Mouse (Mus musculus) embryonic facial prominence, embryonic 13.5 days (tissue): ENCODE measurements at regions not wholly inside any gene's neighbourhood (a gene's known extent, or its start where the extent isn't known, plus 50 kb on each side); places are given as distances from the start of the nearest gene placed in this dataset.

Experiments used
- ATAC-seq: fragments of 200-750 bp; cut with Nextera tagmentation; 2 replicates; pipeline ENCODE4 v1.8.0; 2017; ENCODE audit warnings: low read depth; ENCODE audit not compliant: insufficient number of reproducible peaks, insufficient read depth, low FRiP score, low TSS enrichment
- H3K27ac ChIP-seq: fragments of 300-500 bp; sonication (generic); 2 replicates; pipeline ENCODE4 v1.5.1; 2015; ENCODE audit warnings: moderate library complexity, mild to moderate bottlenecking, inconsistent platforms
- H3K27me3 ChIP-seq: fragments of 300-500 bp; sonication (generic); 2 replicates; pipeline ENCODE4 v1.6.1; 2015; ENCODE audit warnings: mild to moderate bottlenecking, inconsistent platforms
- H3K36me3 ChIP-seq: fragments of 300-500 bp; sonication (generic); 2 replicates; pipeline ENCODE4 v1.6.1; 2015; ENCODE audit warnings: mild to moderate bottlenecking, inconsistent platforms
- H3K4me1 ChIP-seq: fragments of 300-500 bp; sonication (generic); 2 replicates; pipeline ENCODE4 v1.6.1; 2015; ENCODE audit warnings: inconsistent platforms
- H3K4me2 ChIP-seq: fragments of 300-500 bp; sonication (generic); 2 replicates; pipeline ENCODE4 v1.6.1; 2015; ENCODE audit warnings: moderate library complexity, mild to moderate bottlenecking, inconsistent platforms
- H3K4me3 ChIP-seq: fragments of 300-500 bp; sonication (generic); 2 replicates; pipeline ENCODE4 v1.5.1; 2015; ENCODE audit warnings: mild to moderate bottlenecking, inconsistent platforms
- H3K9ac ChIP-seq: fragments of 300-500 bp; sonication (generic); 2 replicates; pipeline ENCODE4 v1.6.1; 2015; ENCODE audit warnings: mild to moderate bottlenecking, inconsistent platforms
- H3K9me3 ChIP-seq: fragments of 300-500 bp; sonication (generic); 2 replicates; pipeline ENCODE4 v1.6.1; 2016; ENCODE audit warnings: inconsistent platforms
- WGBS: fragments of 180-500 bp; shearing (Covaris S2); methylation state at CpG from one replicate; pipeline ENCODE4 v1.1.7; 2015; ENCODE audit warnings: mixed read lengths; 5-methylcytosine and 5-hydroxymethylcytosine counted together

- H3K4me1 ChIP-seq: peaks cover 58% of the 10 kb centered on the region
- no peak overlapping the region for H3K4me3 ChIP-seq
- H3K36me3 ChIP-seq: no peaks in the 10 kb centered on the region
- H3K9ac ChIP-seq: no peak overlapping the region
- no peak overlapping the region for H3K4me2 ChIP-seq
- WGBS: 65% methylated on average over 1 of the region's 1 CpGs
- H3K9me3 ChIP-seq: no peaks in the 10 kb centered on the region
- no peaks in the 10 kb centered on the region for H3K27me3 ChIP-seq
- H3K27ac ChIP-seq: peak overlapping the region; percentile 78
- no peak for ATAC-seq
These were observed 148.7 kb upstream of the Camk1g start for GRCm38 (mm10) chr1:193518840-193519239.

- Histone ChIP-seq H3K4me1 (peaks cover 60% of the 10 kb centered on the region), H3K9me3 (no peaks in the 10 kb centered on the region), H3K4me2 (no peak overlapping the region), H3K27ac (peak overlapping the region; percentile 78), H3K4me3 (no peak overlapping the region), H3K36me3 (no peaks in the 10 kb centered on the region), H3K9ac (peak overlapping the region; percentile 51; the same call in 1 of the 2 replicates), H3K27me3 (no peaks in the 10 kb centered on the region)
- 57% methylated on average over 4 of the region's 4 CpGs for WGBS
- ATAC-seq: no peak
These were observed 147.9 kb upstream of the Camk1g start for GRCm38 (mm10) chr1:193517968-193518367.

- peaks cover 65% of the 10 kb centered on the region for H3K4me1 ChIP-seq
- peak overlapping the region; percentile 78 for H3K27ac ChIP-seq
- H3K4me3 ChIP-seq: no peak overlapping the region
- H3K27me3 ChIP-seq: no peaks in the 10 kb centered on the region
- ATAC-seq: no peak
- H3K4me2 ChIP-seq: no peak overlapping the region
- H3K9me3 ChIP-seq: no peaks in the 10 kb centered on the region
- WGBS: 22% methylated on average over 2 of the region's 2 CpGs
- H3K9ac ChIP-seq: no peak overlapping the region
- no peaks in the 10 kb centered on the region for H3K36me3 ChIP-seq
These were observed 147.2 kb upstream of the Camk1g start for GRCm38 (mm10) chr1:193517293-193517692.

GRCm38 (mm10) chr1:193516395-193516794 is 146.3 kb upstream of the Camk1g start:
- Histone ChIP-seq H3K27me3 (no peaks in the 10 kb centered on the region), H3K36me3 (no peaks in the 10 kb centered on the region), H3K9me3 (no peaks in the 10 kb centered on the region), H3K9ac (no peak overlapping the region), H3K4me2 (no peak overlapping the region), H3K4me3 (no peak overlapping the region), H3K27ac (peak overlapping the region; percentile 78), H3K4me1 (peaks cover 68% of the 10 kb centered on the region)
- 60% methylated on average over 3 of the region's 3 CpGs for WGBS
- no peak for ATAC-seq

GRCm38 (mm10) chr1:193513929-193514710 is 144.0 kb upstream of the Camk1g start:
- ATAC-seq: peak; percentile 64
- H3K9ac ChIP-seq: no peak overlapping the region
- no peaks in the 10 kb centered on the region for H3K9me3 ChIP-seq
- no peaks in the 10 kb centered on the region for H3K36me3 ChIP-seq
- H3K27me3 ChIP-seq: no peaks in the 10 kb centered on the region; the same call in 1 of the 2 replicates
- H3K4me1 ChIP-seq: peaks cover 66% of the 10 kb centered on the region
- 28% methylated on average over 9 of the region's 9 CpGs for WGBS
- H3K4me3 ChIP-seq: no peak overlapping the region
- H3K4me2 ChIP-seq: peak overlapping the region; percentile 7; the same call in 1 of the 2 replicates
- H3K27ac ChIP-seq: peak overlapping the region; percentile 77

GRCm38 (mm10) chr1:193510066-193510793 is 140.1 kb upstream of the Camk1g start:
- WGBS: 39% methylated on average over 8 of the region's 8 CpGs
- Histone ChIP-seq H3K27ac (peak overlapping the region; percentile 85), H3K4me3 (peak overlapping the region; percentile 37), H3K9ac (peak overlapping the region; percentile 70), H3K4me2 (peak overlapping the region; percentile 43), H3K36me3 (no peaks in the 10 kb centered on the region), H3K4me1 (peaks cover 30% of the 10 kb centered on the region), H3K27me3 (no peaks in the 10 kb centered on the region; the same call in 1 of the 2 replicates), H3K9me3 (no peaks in the 10 kb centered on the region)
- peak; percentile 61 for ATAC-seq

GRCm38 (mm10) chr1:193508271-193508670 is 138.2 kb upstream of the Camk1g start:
- Histone ChIP-seq H3K27me3 (peaks cover under 1% of the 10 kb centered on the region; the same call in 1 of the 2 replicates), H3K4me3 (peak overlapping the region; percentile 37), H3K27ac (peak overlapping the region; percentile 85), H3K4me1 (peaks cover 19% of the 10 kb centered on the region), H3K36me3 (no peaks in the 10 kb centered on the region), H3K9me3 (no peaks in the 10 kb centered on the region), H3K9ac (peak overlapping the region; percentile 70), H3K4me2 (peak overlapping the region; percentile 52)
- no peak for ATAC-seq

GRCm38 (mm10) chr1:193506991-193507390 is 136.9 kb upstream of the Camk1g start:
- peak overlapping the region; percentile 85 for H3K27ac ChIP-seq

GRCm38 (mm10) chr1:193505381-193505780 is 135.3 kb upstream of the Camk1g start:
- Histone ChIP-seq H3K36me3 (no peaks in the 10 kb centered on the region), H3K9ac (no peak overlapping the region), H3K4me1 (peaks cover 6% of the 10 kb centered on the region; the same call in 1 of the 2 replicates), H3K9me3 (no peaks in the 10 kb centered on the region), H3K27ac (0 out of 2 replicates have a peak overlapping the region, but pooled peaks have one; percentile 22), H3K4me2 (no peak overlapping the region), H3K27me3 (peaks cover 3% of the 10 kb centered on the region; the same call in 1 of the 2 replicates), H3K4me3 (no peak overlapping the region)
- WGBS: 35% methylated on average over 3 of the region's 3 CpGs
- ATAC-seq: no peak

More at GRCm38 (mm10) chr1:193506991-193507390, 136.9 kb upstream of the Camk1g start:
- Histone ChIP-seq H3K4me3 (peak overlapping the region; percentile 37), H3K36me3 (no peaks in the 10 kb centered on the region), H3K9ac (peak overlapping the region; percentile 64), H3K4me2 (peak overlapping the region; percentile 52), H3K9me3 (no peaks in the 10 kb centered on the region), H3K27me3 (peaks cover 3% of the 10 kb centered on the region; the same call in 1 of the 2 replicates), H3K4me1 (peaks cover 10% of the 10 kb centered on the region)
- no peak for ATAC-seq
- WGBS: 72% methylated on average over 3 of the region's 3 CpGs

- 0 out of 2 replicates have a peak, but pooled peaks cover 3% of the 10 kb centered on the region for H3K27me3 ChIP-seq
- no peak overlapping the region for H3K4me2 ChIP-seq
- 0 out of 2 replicates have a peak overlapping the region, but pooled peaks have one; percentile 22 for H3K27ac ChIP-seq
- no peaks in the 10 kb centered on the region for H3K36me3 ChIP-seq
- no peaks in the 10 kb centered on the region for H3K4me1 ChIP-seq
- H3K9ac ChIP-seq: no peak overlapping the region
- no peaks in the 10 kb centered on the region for H3K9me3 ChIP-seq
- no peak for ATAC-seq
- WGBS: 44% methylated on average over 3 of the region's 3 CpGs
- H3K4me3 ChIP-seq: no peak overlapping the region
These were observed 134.5 kb upstream of the Camk1g start for GRCm38 (mm10) chr1:193504611-193505010.

- no peak overlapping the region for H3K9ac ChIP-seq
- no peak overlapping the region for H3K4me3 ChIP-seq
- H3K4me1 ChIP-seq: peaks cover under 1% of the 10 kb centered on the region; the same call in 1 of the 2 replicates
- no peak for ATAC-seq
- H3K36me3 ChIP-seq: no peaks in the 10 kb centered on the region
- no peaks in the 10 kb centered on the region for H3K9me3 ChIP-seq
- H3K27me3 ChIP-seq: 0 out of 2 replicates have a peak, but pooled peaks cover 3% of the 10 kb centered on the region
- H3K27ac ChIP-seq: no peak overlapping the region
- WGBS: 30% methylated on average over 3 of the region's 3 CpGs
- no peak overlapping the region for H3K4me2 ChIP-seq
These were observed 133.7 kb upstream of the Camk1g start for GRCm38 (mm10) chr1:193503624-193504325.
